Mouse (Mus musculus) liver, adult 2 months (tissue): ENCODE measurements around the gene Ap2a2.

Experiments
- CTCF ChIP-seq: fragments of 200-500 bp; IDR thresholded peaks from 2 replicates; pipeline ENCODE4 v1.5.1; 2011; ENCODE audit warnings: low read depth, low read length, control low read depth
- POLR2A ChIP-seq: fragments of 200-500 bp; IDR thresholded peaks from 2 replicates; pipeline ENCODE4 v1.6.1; 2011; ENCODE audit warnings: low read length, control low read depth; ENCODE audit not compliant: insufficient read depth; ENCODE audit errors: extremely low read depth

DNA sequence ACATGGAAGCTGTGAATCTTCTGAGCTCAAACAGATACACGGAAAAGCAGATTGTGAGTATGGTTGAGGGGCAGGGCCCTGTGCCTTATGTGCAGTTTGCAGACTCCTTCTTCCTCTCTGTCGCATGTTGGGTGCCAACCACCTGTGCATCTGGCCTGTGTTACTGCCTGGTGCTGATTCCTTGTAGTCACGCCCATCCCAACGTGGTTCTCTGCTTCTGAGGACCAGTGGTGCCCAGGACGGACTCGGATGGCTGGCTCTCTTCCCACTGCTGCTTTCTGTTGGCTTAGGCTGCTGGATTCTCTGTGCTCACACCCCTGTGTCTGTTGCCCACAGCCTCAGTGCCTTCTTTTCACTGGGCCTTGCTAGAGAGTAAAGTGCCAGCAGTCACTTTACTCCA, 35.6 kb downstream of the Ap2a2 start:
- no peak for TF ChIP-seq POLR2A
- TF ChIP-seq CTCF, result no peak
